Mouse (Mus musculus) lung, embryonic 16.5 days (tissue): Measurements from ENCODE around the gene Serpini1. TPM values are rescaled to one million over a fixed set of nuclear protein-coding genes. Genes with fewer than 3 reads are reported as not detected.
A peak's percentile ranks its signal among the peaks of the same experiment; 100 is the strongest.

Experiments
- ATAC-seq: fragments of 200-750 bp; cut with Nextera tagmentation; 2 replicates; pipeline ENCODE4 v1.8.0; 2017; ENCODE audit warnings: low read depth, mild to moderate bottlenecking, moderate library complexity
- H3K27ac ChIP-seq: fragments of 300-500 bp; sonication (generic); 2 replicates; pipeline ENCODE4 v1.5.1; 2014; ENCODE audit warnings: mild to moderate bottlenecking, control low read depth, low read length
- H3K27me3 ChIP-seq: fragments of 300-500 bp; sonication (generic); 2 replicates; pipeline ENCODE4 v1.6.1; 2014; ENCODE audit warnings: low read depth, low read length, mixed read lengths; ENCODE audit not compliant: control insufficient read depth, insufficient read depth
- H3K36me3 ChIP-seq: fragments of 300-500 bp; sonication (generic); 2 replicates; pipeline ENCODE4 v1.6.1; 2014; ENCODE audit warnings: low read length; ENCODE audit not compliant: control insufficient read depth, insufficient read depth
- H3K4me1 ChIP-seq: fragments of 300-500 bp; sonication (generic); replicated peaks from 2 replicates; pipeline ENCODE4 v1.6.1; 2014; ENCODE audit warnings: low read length, mixed read lengths; ENCODE audit not compliant: control insufficient read depth, insufficient read depth
- H3K4me2 ChIP-seq: fragments of 300-500 bp; sonication (generic); 2 replicates; pipeline ENCODE4 v1.6.1; 2014; ENCODE audit warnings: low read depth, low read length, control low read depth
- H3K4me3 ChIP-seq: fragments of 300-500 bp; sonication (generic); 2 replicates; pipeline ENCODE4 v1.5.1; 2014; ENCODE audit warnings: mild to moderate bottlenecking, low read length, control low read depth
- H3K9ac ChIP-seq: fragments of 300-500 bp; sonication (generic); 2 replicates; pipeline ENCODE4 v1.6.1; 2014; ENCODE audit warnings: low read length, control low read depth
- H3K9me3 ChIP-seq: fragments of 300-500 bp; sonication (generic); 2 replicates; pipeline ENCODE4 v1.6.1; 2016; ENCODE audit warnings: low read length; ENCODE audit not compliant: control insufficient read depth
- WGBS: fragments of 180-500 bp; shearing (Covaris S2); extraction: QIAGEN DNeasy Blood & Tissue Kit; methylation state at CpG from one replicate; pipeline ENCODE4 v1.1.7; 2014; 5-methylcytosine and 5-hydroxymethylcytosine counted together
- polyA plus RNA-seq: library from polyadenylated mRNA; unstranded; fragments of >200 nt; fragmentation: Nextera tagmentation; extraction: Ambion mirVana; gene quantifications from 2 replicates; pipeline ENCODE4 v1.2.1, GENCODE M21; 2015

Serpini1 gene
- polyA plus RNA-seq, 1 experiment from 2014 or later: 1.4 TPM

DNA sequence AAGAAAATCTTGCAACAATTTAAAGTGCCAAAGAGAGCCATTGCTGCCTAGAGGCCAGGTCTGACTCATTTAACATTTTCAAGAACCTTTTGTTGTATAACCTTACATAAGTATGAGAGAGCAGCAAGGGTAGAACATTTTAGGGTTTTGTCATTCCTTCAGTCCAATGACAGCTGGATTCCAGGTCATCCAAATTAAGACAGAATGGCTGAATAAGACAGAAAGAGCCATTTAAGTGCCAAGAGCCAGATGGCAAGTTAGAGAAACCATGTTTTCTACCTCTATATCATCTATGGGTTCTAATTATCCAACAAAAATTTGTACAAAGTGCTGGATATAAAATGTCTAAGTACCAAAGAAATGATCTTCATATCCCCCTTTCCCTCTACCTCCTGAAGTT lies 6.1 kb upstream of the Serpini1 start:
- ATAC-seq: no peak
- H3K4me3 ChIP-seq: no peak overlapping the region
- no peaks in the 10 kb centered on the region for H3K36me3 ChIP-seq
- no peak overlapping the region for H3K4me2 ChIP-seq
- H3K27ac ChIP-seq: no peak overlapping the region
- no peaks in the 10 kb centered on the region for H3K27me3 ChIP-seq
- no peaks in the 10 kb centered on the region for H3K9me3 ChIP-seq
- H3K4me1 ChIP-seq: peaks cover 4% of the 10 kb centered on the region
- no peak overlapping the region for H3K9ac ChIP-seq

DNA sequence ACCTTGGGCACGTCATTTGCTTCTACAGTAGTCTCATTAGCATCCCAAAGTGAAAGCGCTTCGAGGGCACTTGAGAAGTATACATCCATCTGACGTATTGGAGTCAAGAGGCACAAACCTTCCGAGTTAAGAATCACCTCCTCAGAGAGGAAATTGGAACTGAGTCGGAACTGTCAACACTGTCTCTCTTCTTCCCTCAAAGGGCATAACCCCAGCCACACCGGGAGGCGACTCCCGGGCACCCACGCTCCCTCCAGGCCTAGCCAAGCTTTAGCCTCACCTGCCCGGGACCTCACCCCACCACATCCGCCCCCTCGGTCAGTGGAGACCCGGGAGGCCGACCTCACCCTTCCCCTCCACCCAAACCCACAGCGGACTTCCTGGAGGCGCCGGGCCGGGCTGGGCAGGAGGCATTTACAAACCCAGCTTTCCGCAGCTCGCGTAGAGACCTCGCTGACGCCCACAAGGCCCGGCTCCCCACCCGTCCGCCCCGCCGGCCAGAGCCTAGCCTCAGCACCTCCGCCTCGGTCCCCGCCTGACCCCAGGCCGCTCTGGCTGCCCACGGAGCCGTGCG lies 1.1 kb upstream of the Serpini1 start:
- peak; percentile 35 for ATAC-seq
- Histone ChIP-seq H3K27ac (peak overlapping the region; percentile 86), H3K27me3 (no peaks in the 10 kb centered on the region), H3K36me3 (no peaks in the 10 kb centered on the region), H3K4me1 (peaks cover 6% of the 10 kb centered on the region), H3K4me2 (peak overlapping the region; percentile 93), H3K4me3 (peak overlapping the region; percentile 97), H3K9ac (peak overlapping the region; percentile 96), H3K9me3 (no peaks in the 10 kb centered on the region)
- under 1% methylated on average over 36 of the region's 36 CpGs for WGBS

- peak within 1 kb of the TSS; percentile 97 for H3K4me3 ChIP-seq
- under 1% methylated on average over 35 of the region's 35 CpGs for WGBS
- peaks cover 6% of the 10 kb centered on the region for H3K4me1 ChIP-seq
- peak within 1 kb of the TSS; percentile 93 for H3K4me2 ChIP-seq
- no peaks in the 10 kb centered on the region for H3K36me3 ChIP-seq
- H3K27ac ChIP-seq: peak within 1 kb of the TSS; percentile 86
- H3K9ac ChIP-seq: peak within 1 kb of the TSS; percentile 96
- H3K27me3 ChIP-seq: no peaks in the 10 kb centered on the region
- no peaks in the 10 kb centered on the region for H3K9me3 ChIP-seq
- ATAC-seq: peak; percentile 97
Measured at GRCm38 (mm10) chr3:75556695-75557291, 554 bp upstream of the Serpini1 start, which contains the start of gene Pdcd10. Pdcd10 (minus strand) TSS chr3:75556856.

GRCm38 (mm10) chr3:75574074-75574473 lies 16.7 kb downstream of the Serpini1 start:
- no peak for ATAC-seq
- Histone ChIP-seq H3K9me3 (no peaks in the 10 kb centered on the region), H3K9ac (no peak overlapping the region), H3K4me2 (no peak overlapping the region), H3K36me3 (no peaks in the 10 kb centered on the region), H3K27ac (no peak overlapping the region), H3K4me1 (no peaks in the 10 kb centered on the region), H3K27me3 (no peaks in the 10 kb centered on the region), H3K4me3 (no peak overlapping the region)
- 63% methylated on average over 2 of the region's 2 CpGs for WGBS

GRCm38 (mm10) chr3:75575582-75575981 lies 18.2 kb downstream of the Serpini1 start:
- 66% methylated on average over 1 of the region's 1 CpGs for WGBS
- no peak for ATAC-seq
- Histone ChIP-seq H3K36me3 (no peaks in the 10 kb centered on the region), H3K27me3 (no peaks in the 10 kb centered on the region), H3K9me3 (no peaks in the 10 kb centered on the region), H3K9ac (no peak overlapping the region), H3K4me2 (no peak overlapping the region), H3K4me3 (no peak overlapping the region), H3K4me1 (no peaks in the 10 kb centered on the region), H3K27ac (no peak overlapping the region)

GRCm38 (mm10) chr3:75579352-75579751 lies 22.0 kb downstream of the Serpini1 start:
- H3K4me1 ChIP-seq: no peaks in the 10 kb centered on the region
- no peak overlapping the region for H3K9ac ChIP-seq
- no peak overlapping the region for H3K27ac ChIP-seq
- no peak overlapping the region for H3K4me2 ChIP-seq
- H3K27me3 ChIP-seq: no peaks in the 10 kb centered on the region
- H3K9me3 ChIP-seq: no peaks in the 10 kb centered on the region
- WGBS: 47% methylated on average over 4 of the region's 4 CpGs
- no peaks in the 10 kb centered on the region for H3K36me3 ChIP-seq
- H3K4me3 ChIP-seq: no peak overlapping the region
- no peak for ATAC-seq

DNA sequence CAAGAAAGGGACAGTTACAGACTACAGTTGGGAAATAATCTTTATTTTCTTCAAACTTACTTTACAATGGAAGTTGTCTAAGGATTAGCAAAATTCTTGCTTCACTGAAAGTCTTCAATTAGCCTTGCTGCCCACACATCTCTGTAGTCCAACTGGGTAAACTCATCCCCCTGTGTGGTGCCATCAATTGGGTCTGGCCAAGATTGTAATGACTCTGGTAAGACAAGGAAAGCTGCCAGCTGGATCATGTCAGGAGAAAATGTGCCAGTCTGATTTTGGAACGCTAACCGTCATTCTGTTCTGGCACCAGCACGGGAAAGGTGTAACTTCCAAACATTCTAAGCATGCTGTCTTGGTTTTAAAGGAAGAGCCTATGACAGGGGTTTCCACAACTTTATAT lies 25.9 kb downstream of the Serpini1 start:
- Histone ChIP-seq H3K9ac (no peak overlapping the region), H3K27me3 (no peaks in the 10 kb centered on the region), H3K9me3 (no peaks in the 10 kb centered on the region), H3K4me3 (no peak overlapping the region), H3K4me1 (no peaks in the 10 kb centered on the region), H3K36me3 (no peaks in the 10 kb centered on the region), H3K27ac (no peak overlapping the region), H3K4me2 (no peak overlapping the region)
- 77% methylated on average over 3 of the region's 3 CpGs for WGBS
- no peak for ATAC-seq

- no peak for ATAC-seq
- H3K9ac ChIP-seq: no peak overlapping the region
- H3K27ac ChIP-seq: no peak overlapping the region
- H3K4me3 ChIP-seq: no peak overlapping the region
- H3K27me3 ChIP-seq: no peaks in the 10 kb centered on the region
- H3K4me1 ChIP-seq: no peaks in the 10 kb centered on the region
- H3K36me3 ChIP-seq: no peaks in the 10 kb centered on the region
- H3K4me2 ChIP-seq: no peak overlapping the region
- WGBS: 80% methylated on average over 4 of the region's 4 CpGs
- no peaks in the 10 kb centered on the region for H3K9me3 ChIP-seq
Measured at GRCm38 (mm10) chr3:75584898-75585297, 27.6 kb downstream of the Serpini1 start.

GRCm38 (mm10) chr3:75611019-75611418 lies 53.7 kb downstream of the Serpini1 start:
- H3K4me1 ChIP-seq: no peaks in the 10 kb centered on the region
- no peak for ATAC-seq
- no peaks in the 10 kb centered on the region for H3K27me3 ChIP-seq
- H3K9ac ChIP-seq: no peak overlapping the region
- H3K27ac ChIP-seq: no peak overlapping the region
- H3K4me3 ChIP-seq: no peak overlapping the region
- H3K36me3 ChIP-seq: no peaks in the 10 kb centered on the region
- 56% methylated on average over 7 of the region's 7 CpGs for WGBS
- no peak overlapping the region for H3K4me2 ChIP-seq
- H3K9me3 ChIP-seq: no peaks in the 10 kb centered on the region
